ENCODE assay signal across 31 mouse cellular contexts in the genomic region with DNA sequence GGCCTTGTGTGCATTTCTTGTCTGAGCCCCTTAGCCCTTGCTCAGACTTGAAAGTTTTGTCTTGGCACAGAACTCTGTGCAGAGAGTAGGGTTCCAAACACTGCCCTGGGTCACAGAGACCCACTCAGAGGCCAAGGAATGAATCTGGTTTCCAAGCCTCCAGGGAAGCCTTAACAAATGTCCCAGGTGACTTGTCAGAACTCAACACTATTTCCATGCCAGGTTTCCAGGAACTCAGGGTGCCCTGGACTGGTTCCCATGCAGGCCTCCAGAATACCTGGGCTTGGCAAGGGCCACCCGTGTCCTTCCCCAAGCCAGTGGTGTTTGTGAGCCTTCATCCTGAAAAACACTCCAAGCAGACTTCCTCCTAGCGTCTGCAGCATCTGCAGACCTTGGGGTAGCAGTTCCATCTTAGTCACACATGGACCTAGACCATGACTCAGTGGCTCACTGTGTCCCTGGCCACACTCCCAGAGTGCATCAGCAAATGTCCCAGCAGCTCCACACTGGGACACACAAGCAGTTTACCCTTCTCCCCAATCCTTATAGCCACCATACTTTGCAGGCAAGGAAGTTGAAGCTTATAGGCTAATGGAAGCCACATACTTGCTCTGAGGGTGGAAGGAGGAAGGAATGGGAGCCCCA. TPM values are rescaled to one million over a fixed set of nuclear protein-coding genes. Genes with fewer than 3 reads are reported as not detected.
DNase-seq lines count a peak whose midpoint lies in the region; ATAC-seq and TF ChIP-seq lines count a peak whose summit lies in the region.
"Had no signal": no experiment of that assay in that cellular context is flagged by ENCODE, and none has a peak within 500 bp of the region (broad histone marks: within the 10 kb centered on the region; RNA-seq: fewer than 3 reads in every experiment).

No protein-coding gene starts in this region.

- H3K79me2 ChIP-seq in liver, adult 2 months (ENCODE audit: control insufficient read depth, insufficient read depth, low read length): no peaks in the 10 kb centered on the region

- no peak overlapping the region for H3K4me3 ChIP-seq in liver, adult 2 months (ENCODE audit: insufficient read depth, low read depth, low read length)
- H3K4me3 ChIP-seq in heart, embryonic 11.5 days (ENCODE audit: low read depth, low read length): no peak overlapping the region
- H3K4me3 ChIP-seq: forebrain, embryonic 15.5 days; heart, embryonic 12.5 days; layer of hippocampus, adult 2 months; limb, embryonic 13.5 days; neural tube, embryonic 12.5 days had no signal

- no peaks in the 10 kb centered on the region for H3K36me3 ChIP-seq in liver, adult 2 months (ENCODE audit: control insufficient read depth, insufficient read depth, low read length)
- H3K36me3 ChIP-seq in heart, embryonic 11.5 days (ENCODE audit: control insufficient read depth, insufficient read depth, low read length): no peaks in the 10 kb centered on the region
- H3K36me3 ChIP-seq: forebrain, embryonic 15.5 days; heart, embryonic 12.5 days; limb, embryonic 13.5 days; neural tube, embryonic 12.5 days had no signal

- DNase-seq in adrenal gland, adult (ENCODE audit: inconsistent age in 2 of 2, low spot score in 1 of 2): peak; percentile 83
- no peak for DNase-seq in adrenal gland, postnatal 4 days (ENCODE audit: low spot score in 2 of 2)
- peak; percentile 15 for DNase-seq in liver, adult 2 months (ENCODE audit: extremely low read depth, low read depth, low spot score)
- no peak for DNase-seq in liver
- DNase-seq in adrenal gland, postnatal 36 days: peak; percentile 74 to 77
- peak; percentile 34 to 63 for DNase-seq in kidney, postnatal 36 days
- no peak for DNase-seq in T-cell, adult 2 months (ENCODE audit: low spot score)
- DNase-seq: cerebellum, adult 2 months; cerebellum, postnatal 36 days; embryo, embryonic 11 days; gastrocnemius, postnatal 10 days; heart, adult 11 months; heart, postnatal 10 days; layer of hippocampus, postnatal 36 days; lung, embryonic 14.5 days; lung, postnatal 36 days; midbrain, embryonic 14.5 days; thymus, postnatal 36 days had no signal

- TF ChIP-seq CTCF in liver, adult 2 months (IDR thresholded peaks at IDR 0.05; ENCODE audit: low read depth, low read length): no peak

- H3K4me2 ChIP-seq in heart, embryonic 11.5 days: no peak overlapping the region
- H3K4me2 ChIP-seq: forebrain, embryonic 15.5 days; heart, embryonic 12.5 days; limb, embryonic 13.5 days; lung, embryonic 14.5 days; neural tube, embryonic 12.5 days had no signal

- no peak overlapping the region for H3K27ac ChIP-seq in liver, adult 2 months (replicated peaks; ENCODE audit: insufficient read depth, low read depth, low read length)
- H3K27ac ChIP-seq in heart, embryonic 11.5 days (ENCODE audit: low read depth, low read length): no peak overlapping the region
- H3K27ac ChIP-seq: forebrain, embryonic 15.5 days; hindbrain, postnatal 0 days; layer of hippocampus, adult 2 months; limb, embryonic 13.5 days; liver, embryonic 14.5 days; neural tube, embryonic 12.5 days had no signal

- H3K9me3 ChIP-seq in heart, embryonic 11.5 days (replicated peaks; ENCODE audit: control insufficient read depth, low read length): no peaks in the 10 kb centered on the region
- H3K9me3 ChIP-seq: forebrain, embryonic 15.5 days; heart, embryonic 12.5 days; limb, embryonic 13.5 days; neural tube, embryonic 12.5 days had no signal

- no peak for TF ChIP-seq POLR2A in liver, adult 2 months (IDR thresholded peaks at IDR 0.05; ENCODE audit: extremely low read depth, insufficient read depth, low read length)

- H3K27me3 ChIP-seq in liver, adult 2 months (ENCODE audit: control insufficient read depth, insufficient read depth, low read length): no peaks in the 10 kb centered on the region
- 0 out of 2 replicates have a peak, but pooled peaks cover 2% of the 10 kb centered on the region for H3K27me3 ChIP-seq in heart, embryonic 11.5 days (ENCODE audit: control insufficient read depth, insufficient read depth, low read length)
- H3K27me3 ChIP-seq: forebrain, embryonic 15.5 days; heart, embryonic 12.5 days; limb, embryonic 13.5 days; neural tube, embryonic 12.5 days had no signal

- peaks cover 8% of the 10 kb centered on the region for H3K4me1 ChIP-seq in liver, adult 2 months (ENCODE audit: control insufficient read depth, insufficient read depth, low read length)
- no peaks in the 10 kb centered on the region for H3K4me1 ChIP-seq in heart, embryonic 11.5 days (ENCODE audit: control insufficient read depth, insufficient read depth, low read length)
- H3K4me1 ChIP-seq: heart, embryonic 12.5 days had no signal

- ATAC-seq in heart, embryonic 11.5 days (replicated peaks; ENCODE audit: insufficient number of reproducible peaks, low FRiP score, low TSS enrichment): no peak
- ATAC-seq: CD4-positive, CD25-positive, alpha-beta regulatory T cell, adult 4 months; forebrain, embryonic 15.5 days; hindbrain, postnatal 0 days; intestine, embryonic 16.5 days had no signal

- whole genome bisulfite sequencing in liver, adult 2 months: 47% methylated on average over 2 of the region's 2 CpGs
- 62% methylated on average over 2 of the region's 2 CpGs for WGBS in heart, embryonic 11.5 days (ENCODE audit: insufficient replicate concordance)

- no peak overlapping the region for H3K9ac ChIP-seq in liver, adult 2 months (ENCODE audit: low read depth, low read length)
- no peak overlapping the region for H3K9ac ChIP-seq in heart, embryonic 11.5 days (ENCODE audit: low read depth, low read length)
- H3K9ac ChIP-seq: forebrain, embryonic 15.5 days; heart, embryonic 12.5 days; limb, embryonic 13.5 days; liver, embryonic 14.5 days; lung, embryonic 14.5 days; neural tube, embryonic 12.5 days had no signal

RNA-seq across cellular contexts. Expression of a gene that starts 21.2 kb away (rescaled TPM):
- under 1 TPM in 1 of 2 experiments, not detected in 1; 0.14 TPM for total RNA-seq in adrenal gland, postnatal 4 days (2021)
- not detected in 2 replicates for total RNA-seq in liver, adult 2 months (2014; rRNA removed)
- not detected in 2 replicates for polyA plus RNA-seq in liver, adult 2 months (2012; rRNA removed)
- not detected for total RNA-seq in adrenal gland, postnatal 36 days (2021)
- not detected in 2 replicates for polyA plus RNA-seq in heart, embryonic 11.5 days (2014; fragmentation: Nextera tagmentation; extraction: Ambion mirVana)
- total RNA-seq: gastrocnemius, postnatal 10 days; heart, postnatal 10 days; layer of hippocampus, adult 2 months; layer of hippocampus, postnatal 36 days; left cerebral cortex, postnatal 14 days; megakaryocyte-erythroid progenitor cell, adult 5-6 weeks had no signal
- polyA plus RNA-seq: CD4-positive, CD25-positive, alpha-beta regulatory T cell, adult 4 months; cerebellum, adult 2 months; forebrain, embryonic 15.5 days; heart, embryonic 12.5 days; intestine, embryonic 16.5 days; liver, embryonic 14.5 days; lung, embryonic 14.5 days; midbrain, embryonic 14.5 days; spleen, adult 2 months had no signal

RNA-seq across cellular contexts. Expression of a gene that starts 51.1 kb away (rescaled TPM):
- 10 to 100 TPM; 20.1 to 21.1 TPM for total RNA-seq in adrenal gland, postnatal 4 days (2021)
- 9.3 and 9.8 TPM in 2 replicates for total RNA-seq in liver, adult 2 months (2014; rRNA removed)
- 10.7 and 11.0 TPM in 2 replicates for polyA plus RNA-seq in liver, adult 2 months (2012; rRNA removed)
- 10 to 100 TPM; 21.2 to 25.4 TPM for total RNA-seq in adrenal gland, postnatal 36 days (2021)
- 3.2 and 3.7 TPM in 2 replicates for polyA plus RNA-seq in heart, embryonic 11.5 days (2014; fragmentation: Nextera tagmentation; extraction: Ambion mirVana)

RNA-seq across cellular contexts. Expression of a gene that starts 51.2 kb away (rescaled TPM):
- total RNA-seq in adrenal gland, postnatal 4 days (2021): 100 to 1,000 TPM; 104 to 108 TPM
- total RNA-seq in liver, adult 2 months (2014; rRNA removed): 16.7 and 20.3 TPM in 2 replicates
- polyA plus RNA-seq in liver, adult 2 months (2012; rRNA removed): 51.8 and 51.9 TPM in 2 replicates
- total RNA-seq in adrenal gland, postnatal 36 days (2021): 100 to 1,000 TPM in 1 of 2 experiments, 10 to 100 TPM in 1; 99.7 to 102 TPM
- 108 and 113 TPM in 2 replicates for polyA plus RNA-seq in heart, embryonic 11.5 days (2014; fragmentation: Nextera tagmentation; extraction: Ambion mirVana)

Comparison
In these comparisons a context has a peak if more than half of its experiments do, and no peak if none do; other contexts are left out.
1. DNase-seq: peak in adrenal gland, adult (2 of 2), liver, adult 2 months (single experiment), adrenal gland, postnatal 36 days (2 of 2) and kidney, postnatal 36 days (2 of 2); none in adrenal gland, postnatal 4 days (0 of 2), liver (single experiment) and T-cell, adult 2 months (single experiment).